Mouse (Mus musculus) telencephalon, adult 2 months (tissue): ENCODE measurements around the gene Desi2.
"Not testable (repeated sequence)": the region's sequence is repeated elsewhere in the genome, so short reads cannot be mapped to it uniquely, and the experiment has no call there.

Experiments
- DNase-seq: peaks from one replicate; pipeline ENCODE4 v3.0.0-alpha.2; 2011; ENCODE audit warnings: low read depth, low spot score

The Desi2 gene

GRCm38 (mm10) chr1:178258821-178259220, 71.6 kb downstream of the Desi2 start:
- DNase-seq: no peak

GRCm38 (mm10) chr1:178265381-178265780, 78.2 kb downstream of the Desi2 start:
- DNase-seq: not testable (repeated sequence)

- DNase-seq: no peak
Measured at GRCm38 (mm10) chr1:178270635-178271034, 83.4 kb downstream of the Desi2 start.

GRCm38 (mm10) chr1:178275174-178275730, 88.0 kb downstream of the Desi2 start:
- peak; percentile 40 for DNase-seq

- DNase-seq: peak; percentile 6
Measured at GRCm38 (mm10) chr1:178275738-178276053, 88.5 kb downstream of the Desi2 start.

GRCm38 (mm10) chr1:178276054-178276911, 89.1 kb downstream of the Desi2 start:
- DNase-seq: peak; percentile 31

GRCm38 (mm10) chr1:178283314-178283713, 96.1 kb downstream of the Desi2 start:
- DNase-seq: not testable (repeated sequence)

GRCm38 (mm10) chr1:178283946-178284720, 96.9 kb downstream of the Desi2 start:
- no peak for DNase-seq

GRCm38 (mm10) chr1:178287601-178288176, 100.5 kb downstream of the Desi2 start:
- DNase-seq: no peak

GRCm38 (mm10) chr1:178291716-178292115, 104.5 kb downstream of the Desi2 start:
- no peak for DNase-seq

GRCm38 (mm10) chr1:178294051-178294450, 106.8 kb downstream of the Desi2 start:
- DNase-seq: peak; percentile 44

- DNase-seq: not testable (repeated sequence)
Measured at GRCm38 (mm10) chr1:178301261-178301660, 114.0 kb downstream of the Desi2 start.

- DNase-seq: no peak
Measured at GRCm38 (mm10) chr1:178303425-178303824, 116.2 kb downstream of the Desi2 start.
